9 mouse cellular contexts compared by ENCODE assay signal in genomic region chr2:19519768-19520167, GRCm38 (mm10). TPM values are rescaled to one million over a fixed set of nuclear protein-coding genes. Genes with fewer than 3 reads are reported as not detected.
DNase-seq lines count a peak whose midpoint lies in the region; ATAC-seq lines count a peak whose summit lies in the region.
"Had no signal": no experiment of that assay in that cellular context is flagged by ENCODE, and none has a peak within 500 bp of the region (broad histone marks: within the 10 kb centered on the region; RNA-seq: fewer than 3 reads in every experiment).

No protein-coding gene starts in this region.

- no peak overlapping the region for H3K27ac ChIP-seq in limb, embryonic 10.5 days
- H3K27ac ChIP-seq in neural tube, embryonic 11.5 days (ENCODE audit: low read depth, low read length) = no peak overlapping the region
- H3K27ac ChIP-seq: heart, embryonic 15.5 days had no signal

- H3K4me1 ChIP-seq in limb, embryonic 10.5 days = no peaks in the 10 kb centered on the region
- H3K4me1 ChIP-seq in neural tube, embryonic 11.5 days (ENCODE audit: control insufficient read depth, insufficient read depth, low read length) = 0 out of 2 replicates have a peak, but pooled peaks cover 3% of the 10 kb centered on the region
- H3K4me1 ChIP-seq: heart, embryonic 15.5 days had no signal

- no peak overlapping the region for H3K9ac ChIP-seq in neural tube, embryonic 11.5 days (ENCODE audit: low read length)
- H3K9ac ChIP-seq: heart, embryonic 15.5 days had no signal

- peaks cover 21% of the 10 kb centered on the region for H3K27me3 ChIP-seq in limb, embryonic 10.5 days (ENCODE audit: low read depth, poor library complexity, severe bottlenecking)
- H3K27me3 ChIP-seq in neural tube, embryonic 11.5 days (ENCODE audit: control insufficient read depth, insufficient read depth, low read length) = no peaks in the 10 kb centered on the region

- peak; percentile 63 for DNase-seq in A20 (ENCODE audit: low read depth, low spot score)
- peak; percentile 68 for DNase-seq in NIH3T3 (ENCODE audit: low read depth)
- peak; percentile 84 to 87 for DNase-seq in cerebellum, postnatal 10 days
- peak; percentile 20 to 63 for DNase-seq in frontal cortex, postnatal 14 days (ENCODE audit: low spot score in 2 of 2)
- DNase-seq in kidney, adult 8-10 months = peak; percentile 56 to 76
- DNase-seq in limb, embryonic 10.5 days (ENCODE audit: low spot score) = peak; percentile 55
- peak; percentile 65 for DNase-seq in neural tube, embryonic 11.5 days (ENCODE audit: low spot score)
- peak; percentile 10 to 21 for DNase-seq in thymus, postnatal 36 days

- 9% methylated on average over 7 of the region's 7 CpGs for WGBS in limb, embryonic 10.5 days
- WGBS in neural tube, embryonic 11.5 days = 6% methylated on average over 7 of the region's 7 CpGs

- H3K4me3 ChIP-seq in limb, embryonic 10.5 days = no peak overlapping the region
- no peak overlapping the region for H3K4me3 ChIP-seq in neural tube, embryonic 11.5 days (ENCODE audit: low read depth, low read length)
- H3K4me3 ChIP-seq: heart, embryonic 15.5 days had no signal

- ATAC-seq in neural tube, embryonic 11.5 days (ENCODE audit: insufficient read depth, low FRiP score, low TSS enrichment) = peak; percentile 83

- H3K4me2 ChIP-seq in neural tube, embryonic 11.5 days (ENCODE audit: low read depth) = no peak overlapping the region
- H3K4me2 ChIP-seq: heart, embryonic 15.5 days had no signal

- H3K36me3 ChIP-seq in limb, embryonic 10.5 days = no peaks in the 10 kb centered on the region
- H3K36me3 ChIP-seq in neural tube, embryonic 11.5 days (ENCODE audit: control insufficient read depth, insufficient read depth, low read length) = no peaks in the 10 kb centered on the region
- H3K36me3 ChIP-seq: heart, embryonic 15.5 days had no signal

- no peaks in the 10 kb centered on the region for H3K9me3 ChIP-seq in limb, embryonic 10.5 days (replicated peaks)
- no peaks in the 10 kb centered on the region for H3K9me3 ChIP-seq in neural tube, embryonic 11.5 days (ENCODE audit: control insufficient read depth, low read length)
- H3K9me3 ChIP-seq: heart, embryonic 15.5 days had no signal

RNA-seq across cellular contexts. Expression of gene 4921504E06Rik, which starts 33.9 kb away (rescaled TPM):
- not detected in 2 replicates for polyA plus RNA-seq in limb, embryonic 10.5 days (2016; fragmentation: Nextera tagmentation; extraction: Ambion mirVana)
- not detected in 2 replicates for polyA plus RNA-seq in neural tube, embryonic 11.5 days (2014; fragmentation: Nextera tagmentation; extraction: Ambion mirVana)
- polyA plus RNA-seq: heart, embryonic 15.5 days had no signal

Comparison
In these comparisons a context has a peak if more than half of its experiments do, and no peak if none do; other contexts are left out.
1. DNase-seq: peak in every context shown above with its lines; median percentile 86 in cerebellum, postnatal 10 days; 68 in NIH3T3; 66 in kidney, adult 8-10 months; 65 in neural tube, embryonic 11.5 days; 63 in A20; 55 in limb, embryonic 10.5 days; 42 in frontal cortex, postnatal 14 days; 16 in thymus, postnatal 36 days.